Mouse (Mus musculus) Muller cell, postnatal 12 days (primary cell): ENCODE measurements at regions not wholly inside any gene's neighbourhood (a gene's known extent, or its start where the extent isn't known, plus 50 kb on each side); places are given as distances from the start of the nearest gene placed in this dataset.
A peak's percentile ranks its signal among the peaks of the same experiment; 100 is the strongest.

ENCODE experiments used
- DNase-seq: peaks from one replicate; pipeline ENCODE4 v3.0.0-alpha.2; 2015; ENCODE audit errors: inconsistent ontology term

DNA sequence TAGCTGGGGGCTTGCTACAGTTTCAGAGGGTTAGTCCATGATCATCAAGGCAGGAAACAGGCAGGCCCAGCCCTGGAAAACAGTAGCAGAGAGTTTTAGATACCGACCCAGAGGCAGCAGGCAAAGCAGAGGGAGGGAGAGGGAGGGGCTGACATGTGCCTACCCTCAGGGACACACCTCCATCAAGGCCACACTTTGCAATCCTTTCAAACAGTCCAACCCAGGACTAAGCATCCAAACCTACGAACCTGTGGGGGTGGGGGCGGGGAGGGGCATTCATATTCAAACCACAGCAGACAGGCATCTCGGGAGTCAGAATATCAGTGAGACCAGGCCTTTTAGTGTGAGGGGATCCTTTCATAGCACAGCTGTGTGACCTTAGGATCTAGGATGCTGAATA, 103.2 kb downstream of the Fam168b start:
- DNase-seq: no peak

DNA sequence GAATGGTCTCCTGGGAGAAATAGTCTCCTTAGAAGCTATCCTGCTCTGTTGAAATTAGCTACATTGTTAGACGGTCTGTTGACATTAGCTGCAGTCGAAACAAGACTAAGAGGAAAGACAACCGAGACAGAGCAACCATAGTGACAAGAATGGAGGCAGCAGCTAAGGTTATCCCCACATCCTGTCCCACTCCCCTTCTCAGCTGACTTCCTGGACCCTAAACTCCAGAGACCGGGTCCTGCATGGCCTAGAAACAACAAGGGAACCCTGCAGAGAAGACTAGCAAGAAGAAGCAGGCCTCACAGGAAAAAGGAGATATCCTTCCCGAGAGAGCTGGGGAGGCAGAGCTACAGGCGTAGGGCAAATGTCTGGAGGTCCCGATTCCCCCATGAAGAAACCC, 102.0 kb downstream of the Fam168b start:
- DNase-seq: no peak

DNA sequence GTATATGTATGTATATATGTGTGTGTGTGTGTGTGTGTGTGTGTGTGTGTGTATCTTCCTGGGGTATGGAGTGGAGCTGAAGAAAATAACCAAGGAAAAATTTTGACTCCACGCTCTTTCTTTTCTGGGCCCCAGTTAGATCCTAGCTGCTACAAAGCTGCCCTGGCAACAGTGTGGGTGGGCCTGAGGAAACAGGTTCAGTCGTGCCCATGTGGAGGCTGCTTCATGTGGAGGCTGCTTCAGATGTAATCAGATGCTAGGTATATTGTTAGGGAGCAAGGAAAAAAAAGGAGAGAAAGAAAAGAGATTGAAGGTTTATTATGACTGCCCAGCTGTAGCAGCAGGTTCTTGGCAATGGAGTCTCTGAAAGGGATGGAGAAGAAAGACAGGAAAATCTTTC, 100.6 kb downstream of the Fam168b start:
- no peak for DNase-seq

DNA sequence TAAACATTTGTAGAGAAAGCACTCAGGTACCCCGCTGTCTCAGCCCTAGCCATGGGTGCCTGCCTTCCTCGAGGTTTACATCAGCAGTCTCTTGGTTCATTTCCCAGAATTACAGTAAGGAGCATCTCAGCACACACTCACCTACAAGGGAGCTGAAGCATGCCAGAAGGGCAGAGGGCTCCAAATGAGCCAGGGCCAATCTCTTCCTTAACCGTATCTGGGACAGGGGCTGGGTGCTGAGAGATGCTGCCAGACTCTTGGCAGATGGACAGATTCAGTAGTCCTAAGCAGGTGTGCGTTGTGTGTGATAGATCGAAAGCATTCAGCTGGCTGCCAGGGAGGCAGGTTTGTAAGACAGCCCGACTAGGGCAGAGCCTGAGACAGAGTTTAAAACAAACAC, 97.0 kb downstream of the Fam168b start:
- no peak for DNase-seq

DNA sequence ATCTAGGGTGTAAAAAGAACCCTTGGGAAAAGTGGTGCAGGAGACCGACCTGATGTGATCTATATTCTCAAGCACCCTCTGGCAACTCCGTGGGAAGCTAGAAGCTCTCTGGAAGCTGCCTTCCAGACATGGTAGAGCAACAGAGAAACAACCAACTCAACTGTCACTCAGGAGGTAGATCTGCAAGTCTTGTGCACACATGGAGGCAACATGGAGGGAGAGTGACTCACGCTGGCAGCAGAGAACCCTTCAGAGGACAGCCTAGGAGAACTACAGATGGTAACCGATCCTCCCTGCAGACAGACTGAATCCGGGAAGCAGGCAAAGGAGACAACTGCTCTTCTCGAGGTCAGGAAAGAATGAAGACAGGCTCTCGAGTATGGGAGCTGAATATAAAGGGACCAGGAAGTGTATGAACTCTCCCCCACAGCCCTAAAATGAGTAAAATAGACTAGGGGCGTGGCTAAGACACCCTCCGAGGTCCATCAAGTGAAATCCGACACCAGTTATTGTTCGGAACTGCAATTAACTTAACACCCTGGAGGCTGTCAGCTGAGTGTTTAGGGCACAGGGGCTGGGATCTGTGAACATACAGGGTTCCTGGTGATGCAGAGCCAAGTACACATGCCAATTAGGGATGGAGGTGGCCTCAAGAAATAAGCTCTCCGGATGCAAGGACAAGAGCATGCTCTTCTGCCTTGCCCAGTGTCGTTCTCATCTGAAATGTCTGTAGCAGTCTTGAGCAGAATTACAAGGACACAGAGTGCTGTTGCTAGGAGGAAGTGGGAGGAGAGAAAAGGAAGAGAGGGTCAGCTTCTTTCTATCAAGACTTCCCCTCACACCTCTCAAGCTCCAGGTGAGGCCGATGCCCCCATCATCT, 93.5 kb downstream of the Fam168b start:
- peak; percentile 1 for DNase-seq

DNA sequence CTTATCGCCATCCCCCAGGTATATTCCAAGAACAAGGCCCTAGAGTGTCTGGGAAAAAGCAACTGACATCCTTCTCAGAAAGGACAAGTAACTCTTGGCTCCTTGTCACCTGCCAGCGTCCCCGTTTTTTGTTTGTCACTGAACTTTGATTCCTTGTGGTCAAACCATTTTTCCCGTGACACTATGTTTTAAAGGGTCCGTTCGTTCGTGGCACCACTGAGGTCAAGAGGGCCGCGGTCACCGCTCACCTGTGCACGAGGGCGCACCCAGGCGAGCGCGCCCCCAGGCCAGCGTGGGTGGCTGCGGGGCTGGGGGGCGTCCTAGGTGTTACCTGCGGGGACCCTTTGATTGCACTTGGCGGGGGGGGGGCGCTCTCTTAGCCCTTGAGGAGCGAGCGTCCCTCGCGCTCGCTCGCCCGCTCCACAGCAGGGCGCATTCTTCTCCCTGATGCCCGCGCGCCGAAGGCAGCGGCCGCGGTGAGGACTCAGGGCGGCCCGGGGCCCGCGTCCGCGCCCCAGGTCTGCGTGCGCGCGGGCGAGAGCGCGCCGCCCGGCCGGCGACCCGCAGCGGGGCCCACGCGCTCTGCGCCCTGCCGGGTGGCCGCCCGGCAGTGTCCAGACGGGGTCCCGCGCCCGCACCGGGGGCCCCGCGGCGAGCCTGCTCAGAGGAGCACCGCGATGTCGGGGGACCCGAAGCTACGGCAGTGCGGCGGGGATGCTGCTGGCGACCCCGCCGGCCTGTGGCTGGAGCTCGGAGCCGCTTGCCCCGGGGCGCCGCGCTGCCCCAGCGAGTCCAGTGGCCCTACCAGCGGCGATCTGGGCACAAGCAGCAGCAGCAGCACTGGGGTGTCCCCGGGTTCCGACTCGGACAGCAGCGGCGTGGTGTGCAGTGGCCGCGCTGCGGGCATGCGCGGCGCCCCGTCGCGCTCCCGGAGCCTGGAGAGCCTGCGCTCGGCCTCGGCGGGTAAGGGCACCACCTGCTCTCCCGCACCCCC, 92.5 kb downstream of the Fam168b start:
- DNase-seq: peak; percentile 38

DNA sequence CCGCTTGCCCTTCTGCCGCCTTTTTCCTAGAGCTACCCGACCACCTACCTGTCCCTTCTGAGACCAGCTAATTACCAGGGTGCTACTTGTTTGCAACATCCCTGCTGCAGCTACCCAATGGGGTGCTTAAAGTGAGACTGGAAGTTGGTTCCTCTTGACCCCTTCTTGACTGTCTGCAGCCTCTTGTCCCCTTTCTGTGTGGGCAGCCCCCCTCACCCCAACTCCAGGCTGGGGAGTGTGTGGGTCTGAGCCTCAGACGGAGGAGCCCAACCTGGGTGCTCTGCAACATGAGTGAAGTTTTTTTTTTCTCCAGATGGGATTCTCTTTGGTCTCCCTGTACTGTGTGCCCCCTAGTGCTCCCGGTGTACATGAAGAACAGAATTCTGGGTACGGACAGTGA, 91.7 kb downstream of the Fam168b start:
- DNase-seq: peak; percentile 4

DNA sequence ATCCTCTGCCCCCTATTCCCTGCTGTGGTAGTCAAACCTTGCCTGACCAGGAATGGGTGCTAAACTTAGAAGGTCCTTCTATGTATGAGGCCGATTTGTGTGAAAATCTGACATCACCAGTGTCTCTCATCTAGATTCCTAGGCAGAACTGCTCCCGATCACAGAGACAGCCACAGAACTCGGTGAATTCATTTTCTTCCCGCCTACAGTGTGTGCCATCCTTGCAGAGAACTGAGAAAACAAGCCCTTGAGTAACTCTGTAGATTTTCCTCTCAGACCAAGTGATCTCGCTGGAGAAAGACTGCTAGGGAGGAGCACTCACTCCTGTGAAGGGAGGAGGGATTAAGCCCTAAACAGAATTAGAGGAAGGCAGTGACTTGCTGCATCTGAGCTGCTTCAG, 89.3 kb downstream of the Fam168b start:
- no peak for DNase-seq

DNA sequence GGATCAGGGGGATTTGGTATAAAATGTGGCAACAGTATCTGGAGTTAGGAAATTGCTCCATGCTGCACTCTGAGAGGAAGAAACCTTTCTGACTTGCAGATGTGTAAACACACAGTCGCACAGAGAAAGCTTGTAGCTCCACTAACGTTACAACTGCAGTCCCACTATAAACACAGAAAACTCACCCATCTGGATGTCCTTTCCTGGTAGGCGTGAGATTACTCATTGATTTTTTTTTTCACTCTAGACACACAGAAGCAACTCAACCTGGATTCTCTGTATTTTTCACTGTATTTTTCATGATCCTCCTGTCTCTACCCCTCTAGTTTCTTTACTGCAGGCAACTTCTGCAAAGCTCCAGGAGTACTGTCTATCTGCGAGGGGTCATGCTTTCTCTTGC, 82.3 kb downstream of the Fam168b start:
- DNase-seq: no peak

DNA sequence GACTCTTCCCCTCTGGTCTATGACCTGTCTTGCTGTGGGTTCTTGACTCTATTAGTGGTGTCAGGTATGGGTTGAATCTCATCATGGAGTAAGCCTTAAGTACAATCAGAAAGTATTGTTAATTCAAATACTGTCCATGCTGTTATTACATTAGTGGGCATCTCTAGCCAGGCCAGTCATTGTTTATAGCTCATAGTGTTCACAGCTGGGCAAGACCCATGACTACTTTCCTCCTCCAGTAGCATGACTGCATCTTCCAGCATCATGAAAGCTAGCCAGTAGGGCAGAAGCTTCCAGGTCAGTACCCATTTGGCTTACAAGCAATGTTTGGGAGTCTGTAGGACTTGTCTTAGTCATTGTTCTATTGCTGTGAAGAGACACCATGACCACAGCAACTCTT, 81.4 kb downstream of the Fam168b start:
- no peak for DNase-seq

DNA sequence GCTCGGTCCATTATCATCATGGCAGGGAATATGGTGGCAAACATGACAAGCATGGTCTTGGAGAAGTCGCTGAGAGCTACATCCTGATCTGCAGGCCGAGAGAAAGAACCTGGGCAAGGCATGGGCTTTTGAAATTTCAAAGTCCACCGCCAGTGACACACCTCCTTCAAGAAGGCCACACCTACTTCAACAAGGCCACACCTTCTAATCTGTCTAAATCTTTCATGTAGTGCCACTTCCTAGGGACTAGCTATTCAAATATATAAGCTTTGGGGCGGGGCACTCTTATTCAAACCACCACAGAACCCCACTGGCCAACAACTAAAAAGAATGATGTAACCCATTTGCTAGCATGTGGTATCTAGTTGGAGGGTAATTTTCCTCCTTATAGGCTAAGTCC, 81.0 kb downstream of the Fam168b start:
- DNase-seq: no peak
